Mouse (Mus musculus) left cerebral cortex, adult 8-10 months (tissue): ENCODE results near the gene Retsat. TPM values are rescaled to one million over a fixed set of nuclear protein-coding genes. Genes with fewer than 3 reads are reported as not detected.

Experiments
- DNase-seq, 2 experiments: peaks; one replicate each; pipeline ENCODE4 v3.0.0; 2022; ENCODE audit warnings: low spot score in 2 of 2
- total RNA-seq, 4 experiments: library from RNA; stranded (reverse); gene quantifications; 2 replicates each; pipeline ENCODE4 v1.2.4; 2022

The Retsat gene
- 10 to 100 TPM; 66.8 to 72.4 (median 68.4) TPM for total RNA-seq

DNA sequence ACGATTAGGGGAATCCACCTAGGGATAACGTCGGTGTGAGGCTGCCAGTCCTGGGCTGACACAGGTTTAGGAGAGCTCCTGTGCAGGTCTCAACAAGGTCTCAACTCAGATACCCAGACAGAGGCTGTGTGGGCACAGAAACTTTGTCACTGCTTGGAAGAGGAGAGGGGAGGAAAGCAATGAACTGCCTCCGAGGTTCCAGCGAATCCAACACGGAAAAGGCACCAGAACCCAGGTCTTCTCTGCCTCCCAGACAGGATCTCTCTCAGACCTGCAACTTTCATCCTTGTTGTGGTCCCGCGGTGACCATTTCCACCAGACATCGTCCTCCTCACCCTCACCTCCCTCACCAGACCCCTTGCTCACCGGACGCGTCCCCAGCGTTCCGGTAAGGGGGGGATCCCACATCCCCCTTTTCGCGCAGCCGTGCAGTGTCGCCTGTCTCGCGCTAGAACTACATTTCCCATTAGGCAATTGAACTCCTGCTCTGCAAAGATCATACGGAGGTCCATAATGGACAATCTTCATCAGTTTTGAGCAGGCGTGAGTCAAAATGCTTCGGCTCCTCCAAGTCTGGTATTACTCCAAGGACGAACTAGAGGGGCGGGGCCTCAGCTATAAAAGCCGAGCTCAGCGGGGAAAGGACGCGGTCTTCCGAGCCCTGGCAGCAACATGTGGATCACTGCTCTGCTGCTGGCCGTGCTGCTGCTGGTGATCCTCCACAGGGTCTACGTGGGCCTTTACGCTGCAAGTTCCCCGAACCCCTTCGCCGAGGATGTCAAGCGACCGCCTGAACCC, at the start of gene Retsat, which contains the start of gene Elmod3:
Gene Retsat, plus strand, starts transcription at position 520 of the 798 bp plus-strand sequence.
Gene Elmod3, minus strand, starts transcription at position 458 of the 798 bp plus-strand sequence.
- DNase-seq, result peak; percentile 73 to 93

GRCm38 (mm10) chr6:72549041-72549580, 49.2 kb upstream of the Retsat start:
- DNase-seq, result no peak

GRCm38 (mm10) chr6:72550025-72550424, 48.2 kb upstream of the Retsat start:
- no peak for DNase-seq

DNA sequence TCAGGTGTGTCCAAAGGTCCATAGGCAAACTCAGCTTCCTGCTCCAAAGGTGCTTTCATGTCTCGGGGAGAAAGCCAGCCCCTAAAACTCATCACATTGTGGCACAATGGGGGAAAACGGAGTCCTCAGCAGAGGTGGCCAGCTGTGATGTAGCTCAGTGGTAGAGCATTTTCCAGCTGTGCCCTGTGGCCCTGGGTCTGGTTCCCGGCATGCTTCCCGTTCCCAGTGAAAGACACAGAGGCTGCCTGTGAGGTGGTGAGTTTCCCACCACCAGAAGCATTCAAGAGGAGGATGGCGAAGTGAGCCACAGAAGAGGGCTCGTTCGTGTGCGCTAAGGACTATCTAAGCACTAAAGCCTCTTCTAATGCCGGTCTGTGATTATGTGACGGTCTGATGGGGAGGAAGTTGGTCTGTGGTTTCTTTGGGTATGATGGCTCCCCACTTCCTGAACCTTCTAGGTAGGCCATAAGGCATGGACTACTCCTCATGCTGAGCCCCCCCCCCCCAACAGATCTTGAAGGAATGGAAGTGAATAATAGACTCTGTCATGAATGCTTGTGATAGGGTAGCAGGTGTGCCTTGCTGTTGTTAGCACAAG, 47.7 kb upstream of the Retsat start:
- no peak for DNase-seq

DNA sequence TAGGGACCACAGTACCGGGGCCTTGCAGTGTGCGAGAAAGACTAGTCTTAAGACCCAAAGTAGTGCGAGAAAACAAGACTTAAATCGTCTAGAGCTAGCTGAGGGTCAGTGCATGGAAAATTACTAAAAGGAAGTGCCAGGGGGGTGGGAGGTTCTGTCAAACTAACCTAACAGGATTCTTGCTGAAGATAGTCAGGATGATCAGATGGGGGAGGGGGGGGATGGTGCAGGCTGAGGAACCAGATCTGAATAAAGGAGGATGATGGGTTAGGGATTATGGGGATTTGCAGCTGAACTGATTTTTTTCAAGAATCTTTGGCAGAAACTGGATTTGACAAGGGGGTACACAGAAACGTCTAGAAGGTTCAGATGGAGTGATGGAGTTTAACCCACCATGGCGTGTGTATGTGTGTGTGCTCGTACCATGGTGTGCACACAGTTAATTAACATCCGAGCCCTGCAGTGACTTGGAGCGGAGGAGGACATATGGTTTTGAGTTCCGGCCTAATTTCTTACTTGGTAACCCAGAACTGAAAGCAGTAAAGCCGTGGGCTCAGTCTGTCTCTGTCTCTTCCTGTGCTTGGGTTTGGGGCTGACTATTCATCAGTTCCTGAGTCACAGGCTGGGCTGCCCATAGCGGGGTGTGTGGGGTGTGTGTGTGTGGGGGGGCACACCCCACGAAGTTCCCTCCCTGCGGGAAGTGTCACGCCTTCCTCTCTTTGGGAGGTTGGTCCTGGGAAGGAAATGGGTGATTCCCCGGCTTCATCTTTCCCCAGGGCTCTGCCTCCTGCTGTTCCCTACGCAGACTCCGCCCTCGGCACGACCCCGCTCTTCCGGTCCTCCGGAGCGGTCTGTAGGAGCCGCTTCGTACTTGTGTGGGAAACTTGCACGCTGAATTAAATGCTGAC, 45.9 kb upstream of the Retsat start:
- DNase-seq, result peak in 1 of 2 experiments; percentile 59

- no peak for DNase-seq
These were observed 45.2 kb upstream of the Retsat start for GRCm38 (mm10) chr6:72553079-72553412.

- no peak for DNase-seq
These were observed 37.5 kb upstream of the Retsat start for GRCm38 (mm10) chr6:72560801-72561200.

DNA sequence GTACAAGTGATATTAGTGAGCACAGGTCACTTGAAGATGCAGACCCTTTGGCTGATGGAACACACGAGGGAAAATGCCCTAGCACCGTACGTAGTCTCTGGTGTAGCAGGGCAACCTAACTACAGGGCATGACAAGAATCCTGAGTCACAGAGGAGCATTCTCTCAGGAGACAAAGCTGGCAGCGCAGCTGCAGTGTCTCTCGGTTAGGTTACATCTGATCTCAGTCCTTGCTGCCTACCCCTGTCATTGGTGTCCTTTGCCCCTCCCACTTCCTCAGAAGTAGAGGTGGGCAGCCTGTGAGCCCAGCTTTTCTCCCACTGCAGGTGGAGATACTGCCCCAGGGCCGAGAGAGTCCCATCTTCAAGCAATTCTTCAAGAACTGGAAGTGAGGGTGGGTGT, 35.8 kb upstream of the Retsat start:
- DNase-seq, result no peak

DNA sequence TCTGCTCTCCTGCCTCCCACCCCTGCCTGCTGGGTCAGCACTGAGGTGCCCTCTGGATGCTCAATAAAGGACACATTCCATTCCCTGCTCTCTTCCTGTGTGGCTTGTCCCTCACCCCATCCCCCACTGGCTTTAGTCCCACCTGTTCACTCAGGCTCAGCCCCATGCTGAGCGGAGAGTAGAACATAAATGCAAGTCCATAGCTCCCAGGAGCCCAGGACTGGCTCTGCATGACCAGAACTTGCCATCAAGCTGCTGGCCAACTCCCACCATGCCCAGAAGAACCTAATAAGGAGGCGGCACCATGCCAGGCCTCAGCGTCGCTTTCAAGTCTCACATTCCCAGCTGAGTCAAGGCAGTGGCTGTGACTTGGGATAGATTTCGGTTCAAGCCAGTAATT, 35.4 kb upstream of the Retsat start:
- DNase-seq, result no peak

DNA sequence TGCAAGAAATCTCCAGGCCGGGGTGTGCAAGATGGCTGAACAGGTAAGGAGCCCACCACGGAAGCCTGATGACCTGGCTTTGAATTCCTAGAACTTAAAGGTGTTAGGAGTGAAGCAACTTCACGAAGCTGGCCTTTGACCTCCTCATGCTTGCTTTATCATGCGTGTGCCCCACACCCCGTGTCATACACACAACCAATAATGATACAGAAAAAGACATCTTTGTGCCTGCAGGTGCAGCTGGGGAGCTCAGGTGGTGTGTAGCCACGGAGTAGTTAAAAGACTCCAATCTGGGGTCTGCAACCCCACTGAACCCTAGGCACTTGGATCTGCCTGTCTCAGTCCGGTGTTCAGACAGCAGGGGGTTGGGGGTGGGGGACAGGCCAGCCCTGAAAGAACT, 32.8 kb upstream of the Retsat start:
- no peak for DNase-seq

DNA sequence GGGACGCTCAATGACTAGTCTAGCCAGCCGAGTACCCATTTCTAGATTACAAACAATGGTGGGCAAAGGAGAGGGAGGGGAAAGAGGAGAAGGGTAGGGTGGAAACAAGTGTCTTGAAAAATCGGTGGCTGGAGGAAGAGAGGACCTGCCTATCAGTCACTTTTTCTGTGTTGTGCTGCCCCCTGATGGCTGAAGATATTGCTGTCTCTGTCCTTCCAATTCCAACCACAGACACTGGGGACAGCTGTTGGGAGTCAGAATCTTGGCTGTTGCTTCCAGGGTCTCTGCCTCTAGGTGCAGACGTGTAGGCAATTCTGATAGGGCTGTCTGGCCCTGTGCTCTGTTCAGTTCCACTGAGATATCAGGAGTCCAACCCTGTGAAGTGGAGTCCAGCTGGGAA, 32.2 kb upstream of the Retsat start:
- peak; percentile 72 to 79 for DNase-seq

- DNase-seq, result no peak
These were observed 30.8 kb upstream of the Retsat start for GRCm38 (mm10) chr6:72567508-72567907.

DNA sequence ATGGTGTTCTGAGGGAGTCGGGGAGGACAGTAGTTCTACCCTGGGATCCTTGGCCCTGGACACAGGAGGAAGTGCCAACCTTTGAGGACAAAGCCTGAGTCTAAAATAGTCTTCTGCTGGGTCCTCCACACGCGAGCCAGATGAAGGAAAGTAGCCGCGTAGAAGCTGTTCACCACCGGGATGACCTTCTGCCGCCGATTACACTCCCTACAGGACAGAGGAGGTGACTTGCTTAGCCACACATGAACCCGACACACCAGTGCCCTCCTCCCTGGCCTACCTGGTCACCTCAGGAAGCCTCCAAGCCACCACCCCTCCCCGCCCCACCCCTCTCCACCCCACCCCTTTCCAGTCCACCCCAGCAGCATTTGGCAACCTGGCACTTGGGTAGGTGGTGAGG, 29.5 kb upstream of the Retsat start:
- DNase-seq, result no peak

DNA sequence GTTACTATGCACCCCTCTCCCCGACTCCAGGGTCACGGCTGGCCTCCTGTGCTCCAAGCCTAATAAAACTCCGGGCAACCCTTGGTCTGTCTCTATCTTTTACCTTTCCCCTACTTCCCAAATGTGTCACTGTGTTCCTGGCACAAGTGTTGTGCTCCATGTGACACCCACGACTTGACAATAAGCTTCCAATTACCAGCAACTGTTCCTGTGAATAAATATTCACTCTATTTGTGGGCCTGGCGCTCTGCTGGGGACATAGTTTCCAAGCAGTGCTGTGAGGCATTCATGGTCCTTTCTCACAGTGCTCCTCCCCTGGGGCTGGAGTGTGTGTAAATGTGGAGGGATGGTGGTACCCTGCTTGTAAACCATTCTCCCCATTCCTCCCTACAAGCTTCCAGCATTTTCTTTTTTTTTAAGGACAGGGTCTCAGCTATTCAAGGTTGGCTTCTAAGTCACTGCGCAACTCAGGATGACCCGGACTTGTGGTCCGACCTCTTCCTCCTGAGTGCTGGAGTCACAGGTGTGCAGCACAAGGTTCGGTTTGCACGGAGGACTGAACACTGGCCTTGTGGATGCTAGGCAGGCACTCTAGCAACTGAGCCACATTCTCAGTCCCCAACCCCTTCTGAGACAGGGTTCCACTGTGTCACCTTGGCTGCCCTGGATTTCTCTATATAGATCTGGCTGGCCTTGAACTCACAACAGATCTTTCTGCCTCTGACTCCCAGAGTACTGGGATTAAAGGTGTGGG, 27.5 kb upstream of the Retsat start:
- no peak for DNase-seq

- DNase-seq, result no peak
These were observed 26.4 kb upstream of the Retsat start for GRCm38 (mm10) chr6:72571826-72572225.

GRCm38 (mm10) chr6:72576041-72576440, 22.2 kb upstream of the Retsat start:
- no peak for DNase-seq

- DNase-seq, result no peak
These were observed 16.5 kb upstream of the Retsat start for GRCm38 (mm10) chr6:72581625-72582382.

GRCm38 (mm10) chr6:72583211-72583839, 14.9 kb upstream of the Retsat start:
- no peak for DNase-seq

- DNase-seq, result no peak
These were observed 14.1 kb upstream of the Retsat start for GRCm38 (mm10) chr6:72584154-72584553.

GRCm38 (mm10) chr6:72586701-72587100, 11.6 kb upstream of the Retsat start:
- DNase-seq, result no peak
